In the genomic region with DNA sequence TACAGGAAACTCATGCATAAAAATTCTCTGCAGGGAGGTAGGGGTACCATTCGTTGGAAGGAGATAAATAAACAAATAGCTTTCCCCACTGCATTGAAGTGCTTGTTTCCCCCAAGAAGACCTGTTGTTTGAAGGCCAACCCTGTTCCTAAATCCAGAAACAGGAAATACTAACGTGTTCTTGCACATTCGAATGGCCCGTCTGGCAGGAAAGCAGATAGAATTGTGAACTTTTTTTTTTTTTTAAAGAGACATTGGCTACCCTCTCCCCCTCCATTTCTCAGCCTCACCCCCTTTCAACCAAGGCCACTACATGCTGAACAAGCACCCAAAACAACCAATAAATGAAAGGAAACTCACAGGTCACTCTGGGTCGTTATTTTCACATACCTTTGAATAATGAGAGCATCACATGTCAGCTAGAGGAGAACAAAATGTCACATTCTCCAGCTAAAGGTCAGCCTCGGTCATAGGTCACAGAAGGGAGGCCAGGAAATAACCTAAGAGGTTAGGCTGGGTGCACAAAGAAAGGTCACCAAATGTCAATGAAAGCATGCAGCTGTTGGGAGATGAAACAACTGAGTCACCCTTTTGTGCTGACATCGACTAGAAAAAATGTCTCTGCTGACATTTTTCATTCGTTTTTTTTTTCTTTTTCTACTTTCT, we compare ENCODE assay signal across 10 mouse cellular contexts.
DNase-seq lines count a peak whose midpoint lies in the region; ATAC-seq and TF ChIP-seq lines count a peak whose summit lies in the region.
"Had no signal": no experiment of that assay in that cellular context is flagged by ENCODE, and none has a peak within 500 bp of the region (broad histone marks: within the 10 kb centered on the region; RNA-seq: fewer than 3 reads in every experiment).

No protein-coding gene starts in this region.

- no peaks in the 10 kb centered on the region for H3K9me3 ChIP-seq in heart, embryonic 11.5 days (replicated peaks; ENCODE audit: control insufficient read depth, low read length)
- H3K9me3 ChIP-seq in embryonic facial prominence, embryonic 10.5 days: no peaks in the 10 kb centered on the region
- H3K9me3 ChIP-seq in liver, embryonic 14.5 days (ENCODE audit: control insufficient read depth, low read length): no peaks in the 10 kb centered on the region
- H3K9me3 ChIP-seq: heart, embryonic 15.5 days had no signal

- no peaks in the 10 kb centered on the region for H3K27me3 ChIP-seq in heart, embryonic 11.5 days (ENCODE audit: control insufficient read depth, insufficient read depth, low read length)
- H3K27me3 ChIP-seq in embryonic facial prominence, embryonic 10.5 days (replicated peaks; ENCODE audit: low read depth, poor library complexity, severe bottlenecking): no peaks in the 10 kb centered on the region
- H3K27me3 ChIP-seq in liver, embryonic 14.5 days (ENCODE audit: control insufficient read depth, insufficient read depth, low read length): no peaks in the 10 kb centered on the region
- H3K27me3 ChIP-seq: heart, embryonic 15.5 days had no signal

- 27% methylated on average over 8 of the region's 8 CpGs for WGBS in heart, embryonic 11.5 days (ENCODE audit: insufficient replicate concordance)
- WGBS in embryonic facial prominence, embryonic 10.5 days: 2% methylated on average over 8 of the region's 8 CpGs
- WGBS in liver, embryonic 14.5 days (ENCODE audit: insufficient replicate concordance): 8% methylated on average over 8 of the region's 8 CpGs

- no peaks in the 10 kb centered on the region for H3K36me3 ChIP-seq in heart, embryonic 11.5 days (ENCODE audit: control insufficient read depth, insufficient read depth, low read length)
- H3K36me3 ChIP-seq in embryonic facial prominence, embryonic 10.5 days (replicated peaks): no peaks in the 10 kb centered on the region
- H3K36me3 ChIP-seq in liver, embryonic 14.5 days (replicated peaks; ENCODE audit: control insufficient read depth, insufficient read depth, low read depth): no peaks in the 10 kb centered on the region
- H3K36me3 ChIP-seq: heart, embryonic 15.5 days had no signal

- H3K27ac ChIP-seq in heart, embryonic 11.5 days (ENCODE audit: low read depth, low read length): no peak overlapping the region
- H3K27ac ChIP-seq in embryonic facial prominence, embryonic 10.5 days (replicated peaks): no peak overlapping the region
- no peak overlapping the region for H3K27ac ChIP-seq in liver, embryonic 14.5 days
- H3K27ac ChIP-seq: heart, embryonic 15.5 days had no signal

- no peak for TF ChIP-seq CTCF in liver, embryonic 14.5 days (IDR thresholded peaks at IDR 0.05; ENCODE audit: low read depth)

- H3K9ac ChIP-seq in heart, embryonic 11.5 days (ENCODE audit: low read depth, low read length): no peak overlapping the region
- H3K9ac ChIP-seq in liver, embryonic 14.5 days (replicated peaks): no peak overlapping the region
- H3K9ac ChIP-seq: heart, embryonic 15.5 days had no signal

- no peak overlapping the region for H3K4me2 ChIP-seq in heart, embryonic 11.5 days
- no peak overlapping the region for H3K4me2 ChIP-seq in liver, embryonic 14.5 days (ENCODE audit: low read depth)
- H3K4me2 ChIP-seq: heart, embryonic 15.5 days had no signal

- no peak for TF ChIP-seq EP300 in liver, embryonic 14.5 days (IDR thresholded peaks at IDR 0.05; ENCODE audit: low read depth)

- DNase-seq in heart, adult 18-20 months: peak; percentile 66
- DNase-seq in CD4-positive, CD25-positive, alpha-beta regulatory T cell, adult 2 months (ENCODE audit: low read depth, low spot score): peak; percentile 63
- DNase-seq in embryonic facial prominence, embryonic 10.5 days (ENCODE audit: low spot score): peak; percentile 71
- peak; percentile 20 to 24 (median 24) for DNase-seq in liver, embryonic 14.5 days (ENCODE audit: low read depth in 3 of 3, low spot score in 3 of 3)
- DNase-seq in layer of hippocampus, postnatal 14 days (ENCODE audit: low spot score in 2 of 2): no peak
- DNase-seq in spleen, adult 18-20 months: no peak
- no peak for DNase-seq in urinary bladder, postnatal 36 days (ENCODE audit: low spot score in 2 of 2)
- DNase-seq: right cerebral cortex, postnatal 14 days had no signal

- H3K4me1 ChIP-seq in heart, embryonic 11.5 days (ENCODE audit: control insufficient read depth, insufficient read depth, low read length): no peaks in the 10 kb centered on the region
- H3K4me1 ChIP-seq in embryonic facial prominence, embryonic 10.5 days: peaks cover 41% of the 10 kb centered on the region
- H3K4me1 ChIP-seq in liver, embryonic 14.5 days (replicated peaks; ENCODE audit: control insufficient read depth in 2 of 2, insufficient read depth in 2 of 2, low read length in 1 of 2): no peaks in the 10 kb centered on the region

- ATAC-seq in heart, embryonic 11.5 days (replicated peaks; ENCODE audit: insufficient number of reproducible peaks, low FRiP score, low TSS enrichment): no peak
- peak; percentile 57 for ATAC-seq in liver, embryonic 14.5 days (ENCODE audit: insufficient read depth)

- H3K4me3 ChIP-seq in heart, embryonic 11.5 days (ENCODE audit: low read depth, low read length): no peak overlapping the region
- H3K4me3 ChIP-seq in embryonic facial prominence, embryonic 10.5 days: no peak overlapping the region
- H3K4me3 ChIP-seq in liver, embryonic 14.5 days (ENCODE audit: insufficient read depth in 1 of 2, low read depth in 2 of 2, low read length in 2 of 2): no peak overlapping the region
- H3K4me3 ChIP-seq: heart, embryonic 15.5 days had no signal

Comparison
In these comparisons a context has a peak if more than half of its experiments do, and no peak if none do; other contexts are left out.
1. DNase-seq: peak in heart, adult 18-20 months (2 of 2), CD4-positive, CD25-positive, alpha-beta regulatory T cell, adult 2 months (single experiment), embryonic facial prominence, embryonic 10.5 days (single experiment) and liver, embryonic 14.5 days (3 of 3); none in layer of hippocampus, postnatal 14 days (0 of 2), spleen, adult 18-20 months (0 of 2) and urinary bladder, postnatal 36 days (0 of 2).